Mouse (Mus musculus) urinary bladder, adult 18-20 months (tissue): ENCODE data around the gene Tas2r130.
"Not testable (repeated sequence)": the region's sequence is repeated elsewhere in the genome, so short reads cannot be mapped to it uniquely, and the experiment has no call there.

Experiments
- DNase-seq, 2 experiments: peaks; one replicate each; pipeline ENCODE4 v3.0.0; 2022; ENCODE audit warnings: low spot score in 2 of 2, mixed read lengths in 2 of 2

Tas2r130 gene

GRCm38 (mm10) chr6:131630812-131631211, at the start of gene Tas2r130:
TSS of gene Tas2r130 (minus strand) at chr6:131630912.
- no peak for DNase-seq

GRCm38 (mm10) chr6:131678786-131679185, 48.1 kb upstream of the Tas2r130 start, which contains the start of gene Tas2r106:
TSS of gene Tas2r106 (minus strand) at chr6:131678886.
- no peak for DNase-seq

- DNase-seq: no peak
Observed at GRCm38 (mm10) chr6:131660049-131660448, 29.3 kb upstream of the Tas2r130 start, which contains the start of gene Tas2r107. TSS of gene Tas2r107 (minus strand) at chr6:131660149.

DNA sequence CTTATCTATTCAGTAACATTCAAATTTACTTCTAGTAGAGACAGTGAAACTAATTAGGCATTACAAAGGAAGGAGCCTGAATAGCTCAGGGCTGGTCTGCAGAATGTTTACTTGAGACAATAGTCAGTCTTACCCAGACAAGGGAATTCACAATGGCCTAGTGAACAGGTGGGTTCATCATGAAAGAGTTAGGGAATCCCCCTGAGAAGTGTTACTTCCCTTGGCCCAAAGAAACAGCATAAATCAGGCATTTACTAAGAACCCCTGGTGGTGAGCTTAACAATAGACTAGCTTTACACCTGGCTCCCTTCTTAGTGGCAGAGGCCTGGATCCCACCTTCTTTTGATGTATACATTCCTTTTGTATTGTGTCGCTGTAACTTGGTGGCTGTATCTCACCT, 20.8 kb downstream of the Tas2r130 start:
- not testable (repeated sequence) for DNase-seq

DNA sequence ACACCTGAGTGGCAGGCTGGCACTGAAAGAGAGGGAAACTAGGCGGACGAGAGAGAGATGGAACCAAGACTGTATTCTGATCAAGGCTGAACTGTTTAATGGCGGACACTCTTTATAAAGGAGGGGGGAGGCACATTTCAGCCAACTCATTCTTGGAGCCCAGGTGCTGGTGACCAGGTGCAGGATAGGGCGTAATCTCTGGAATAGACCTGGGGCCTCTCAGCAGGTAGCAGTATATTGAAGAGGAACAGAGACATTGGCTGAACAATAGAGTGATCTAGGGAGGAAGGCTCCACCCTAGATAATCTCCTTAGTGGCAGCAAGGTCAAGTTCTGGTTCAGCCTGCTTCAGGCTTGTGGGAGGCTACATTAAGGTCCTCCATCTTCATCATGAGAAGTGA, 25.9 kb downstream of the Tas2r130 start:
- no peak for DNase-seq
